Mouse (Mus musculus) neural tube, embryonic 14.5 days (tissue): Measurements from ENCODE around the gene Fbf1. TPM values are rescaled to one million over a fixed set of nuclear protein-coding genes. Genes with fewer than 3 reads are reported as not detected.

Experiments
- ATAC-seq: fragments of 200-750 bp; cut with Nextera tagmentation; 2 replicates; pipeline ENCODE4 v1.8.0; 2017; ENCODE audit warnings: low read depth, mild to moderate bottlenecking, moderate TSS enrichment, moderate library complexity
- H3K27ac ChIP-seq: fragments of 300-500 bp; sonication (generic); 2 replicates; pipeline ENCODE4 v1.5.1; 2014; ENCODE audit warnings: low read depth, mild to moderate bottlenecking, control low read depth, low read length, moderate library complexity, mixed read lengths
- H3K27me3 ChIP-seq: fragments of 300-500 bp; sonication (generic); 2 replicates; pipeline ENCODE4 v1.6.1; 2014; ENCODE audit warnings: low read length; ENCODE audit not compliant: control insufficient read depth, insufficient read depth
- H3K36me3 ChIP-seq: fragments of 300-500 bp; sonication (generic); 2 replicates; pipeline ENCODE4 v1.6.1; 2014; ENCODE audit warnings: low read length, mixed read lengths; ENCODE audit not compliant: control insufficient read depth, insufficient read depth
- H3K4me1 ChIP-seq: fragments of 300-500 bp; sonication (generic); 2 replicates; pipeline ENCODE4 v1.6.1; 2014; ENCODE audit warnings: low read length; ENCODE audit not compliant: control insufficient read depth, insufficient read depth
- H3K4me2 ChIP-seq: fragments of 300-500 bp; sonication (generic); 2 replicates; pipeline ENCODE4 v1.6.1; 2014; ENCODE audit warnings: mild to moderate bottlenecking, low read depth, low read length, control low read depth
- H3K4me3 ChIP-seq: fragments of 300-500 bp; sonication (generic); 2 replicates; pipeline ENCODE4 v1.5.1; 2014; ENCODE audit warnings: low read depth, low read length, control low read depth, mixed read lengths
- H3K9ac ChIP-seq: fragments of 300-500 bp; sonication (generic); replicated peaks from 2 replicates; pipeline ENCODE4 v1.6.1; 2014; ENCODE audit warnings: low read depth, mild to moderate bottlenecking, control low read depth, low read length, mixed read lengths
- H3K9me3 ChIP-seq: fragments of 300-500 bp; sonication (generic); 2 replicates; pipeline ENCODE4 v1.6.1; 2016; ENCODE audit warnings: low read length; ENCODE audit not compliant: control insufficient read depth
- WGBS: fragments of 180-500 bp; shearing (Covaris S2); extraction: QIAGEN DNeasy Blood & Tissue Kit; methylation state at CpG from one replicate; pipeline ENCODE4 v1.1.7; 2014; 5-methylcytosine and 5-hydroxymethylcytosine counted together
- polyA plus RNA-seq: library from polyadenylated mRNA; unstranded; fragments of >200 nt; fragmentation: Nextera tagmentation; extraction: Ambion mirVana; gene quantifications from 2 replicates; pipeline ENCODE4 v1.2.1, GENCODE M21; 2014

Gene Fbf1
- polyA plus RNA-seq, 1 experiment from 2014 or later, result 42.2 TPM

DNA sequence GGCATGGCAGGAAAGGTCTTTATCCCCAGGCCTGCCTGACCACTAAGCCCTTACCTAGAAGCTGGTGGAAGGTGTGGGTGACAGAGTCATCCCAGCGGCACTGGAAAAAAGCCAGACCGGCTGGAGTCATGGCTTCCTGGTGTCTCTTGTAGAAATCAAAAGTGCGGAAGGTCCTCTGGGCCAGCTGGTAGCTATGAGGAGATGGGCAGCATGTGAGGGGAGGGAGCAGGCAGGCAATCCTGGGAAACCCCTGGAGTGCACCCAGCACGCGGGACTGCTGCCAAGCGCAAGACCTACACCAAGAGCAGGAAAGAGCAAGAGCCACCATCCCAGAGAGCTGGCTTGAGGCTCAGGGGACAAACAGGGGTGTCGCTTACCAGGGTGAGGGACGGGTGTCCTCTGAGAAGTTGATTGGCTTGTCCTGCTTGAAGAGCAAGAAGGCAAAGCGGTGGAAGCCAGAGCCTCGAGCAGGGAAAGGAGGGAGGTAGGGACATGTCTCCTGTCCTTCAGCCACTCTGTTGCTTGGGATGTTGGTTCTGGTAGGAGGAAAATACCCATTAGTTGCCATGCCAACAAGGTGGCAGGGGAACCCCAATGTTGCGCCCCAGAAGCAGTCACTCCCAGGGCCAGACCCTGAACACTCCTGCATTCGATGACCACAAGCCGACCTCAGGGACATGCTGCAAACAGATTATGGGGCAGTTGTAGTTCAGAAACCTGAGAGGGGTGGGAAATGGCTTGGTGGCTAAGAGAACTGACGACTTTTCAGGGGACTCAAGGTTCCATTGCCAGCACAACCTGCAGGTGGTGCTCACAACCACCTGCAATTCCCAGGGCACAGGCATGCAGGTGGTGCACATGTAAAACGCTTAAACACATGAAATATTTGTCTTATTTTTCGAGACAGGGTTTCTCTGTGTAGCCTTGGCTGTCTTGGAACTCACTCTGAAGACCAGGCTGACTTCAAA is 35.3 kb downstream of the Fbf1 start:
- H3K4me1 ChIP-seq, result peaks cover 20% of the 10 kb centered on the region; the same call in 1 of the 2 replicates
- H3K9me3 ChIP-seq, result no peaks in the 10 kb centered on the region
- no peak overlapping the region for H3K4me2 ChIP-seq
- ATAC-seq, result no peak
- H3K36me3 ChIP-seq, result peaks cover 21% of the 10 kb centered on the region; the same call in 1 of the 2 replicates
- no peak overlapping the region for H3K27ac ChIP-seq
- 87% methylated on average over 16 of the region's 16 CpGs for WGBS
- H3K9ac ChIP-seq, result no peak overlapping the region
- H3K4me3 ChIP-seq, result no peak overlapping the region
- H3K27me3 ChIP-seq, result no peaks in the 10 kb centered on the region

DNA sequence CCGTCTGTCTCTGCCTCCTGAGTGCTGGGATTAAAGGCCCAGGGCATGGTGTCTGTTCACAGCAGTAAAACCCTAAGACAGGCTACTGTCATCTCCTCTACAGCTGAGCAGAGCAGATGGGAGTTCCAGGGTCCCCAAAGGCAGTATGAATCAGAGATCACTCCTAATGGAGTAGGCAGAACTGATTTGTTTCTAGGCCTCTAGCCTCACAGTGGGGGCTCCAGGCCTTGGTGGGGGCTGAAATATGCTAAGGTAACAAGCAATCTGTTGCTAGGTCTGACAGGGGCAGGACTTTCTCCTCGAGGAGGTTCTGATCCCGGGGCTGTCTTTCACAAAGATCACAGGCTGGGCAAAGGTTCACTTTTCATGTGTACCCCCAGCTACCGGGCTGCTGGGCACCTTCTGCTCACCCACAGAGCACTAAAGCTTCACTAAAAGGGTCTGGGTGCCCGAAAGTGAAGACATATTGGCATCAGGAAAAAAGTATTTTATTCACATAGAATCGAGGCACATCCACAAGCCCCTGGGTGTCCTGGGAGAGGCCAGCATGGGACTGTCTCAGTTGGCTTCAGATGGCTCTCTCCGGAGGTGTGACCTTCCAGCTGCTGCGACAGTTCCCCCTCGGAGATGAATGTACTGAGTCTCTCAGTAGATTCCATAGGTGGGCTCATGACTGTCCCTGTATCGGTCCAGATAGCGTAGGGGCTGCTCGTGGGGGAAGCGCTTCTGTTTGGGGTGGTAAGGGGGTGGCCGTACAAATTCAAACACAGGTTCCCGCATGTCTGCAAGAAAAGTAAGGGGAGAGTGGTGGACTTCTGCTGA is 36.4 kb downstream of the Fbf1 start:
- H3K4me2 ChIP-seq, result peak overlapping the region; percentile 78
- ATAC-seq, result no peak
- no peaks in the 10 kb centered on the region for H3K9me3 ChIP-seq
- H3K27ac ChIP-seq, result peak overlapping the region; percentile 90
- H3K27me3 ChIP-seq, result no peaks in the 10 kb centered on the region
- WGBS, result 85% methylated on average over 15 of the region's 15 CpGs
- peak overlapping the region; percentile 54; the same call in 1 of the 2 replicates for H3K4me3 ChIP-seq
- peaks cover 21% of the 10 kb centered on the region; the same call in 1 of the 2 replicates for H3K36me3 ChIP-seq
- H3K4me1 ChIP-seq, result peaks cover 18% of the 10 kb centered on the region; the same call in 1 of the 2 replicates
- peak overlapping the region; percentile 74; the same call in 1 of the 2 replicates for H3K9ac ChIP-seq

DNA sequence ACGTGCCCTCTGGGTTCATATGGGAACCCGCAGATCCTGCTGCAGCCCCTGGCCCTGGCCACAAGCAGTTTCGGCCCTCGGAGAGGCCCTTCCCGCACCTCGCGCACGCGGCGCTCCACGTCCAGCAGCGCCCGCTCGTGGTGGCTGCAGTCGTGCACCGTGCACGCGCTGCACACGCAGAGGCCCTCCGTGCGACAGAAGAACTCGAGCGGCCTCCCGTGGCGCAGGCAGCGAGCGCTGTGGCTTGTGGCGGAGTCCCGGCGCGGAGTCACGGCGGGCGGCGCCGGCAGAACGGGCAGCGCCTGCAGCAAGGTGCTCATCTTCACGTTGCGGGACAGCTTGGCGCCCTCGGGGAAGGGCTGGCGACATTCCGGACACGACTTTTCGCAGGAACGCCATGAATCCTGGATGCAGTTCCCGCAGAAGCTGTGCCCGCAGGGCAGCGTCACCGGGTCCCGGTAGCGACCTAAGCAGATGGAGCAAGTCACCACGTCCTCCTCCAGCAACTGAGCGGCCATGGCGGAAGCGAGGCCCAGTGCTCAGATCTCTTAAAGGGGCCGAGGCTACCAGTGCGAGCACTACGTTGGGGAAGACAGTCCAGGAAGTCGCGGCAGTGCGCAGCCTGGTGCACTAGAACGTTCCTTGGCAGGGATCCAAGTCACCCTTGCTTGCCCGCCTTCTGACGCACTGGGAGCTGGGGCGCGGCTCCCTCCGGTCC is 37.3 kb downstream of the Fbf1 start, which contains the start of gene Trim65:
TSS of gene Trim65 (minus strand) at position 641 of the 718 bp plus-strand sequence.
- peaks cover 18% of the 10 kb centered on the region; the same call in 1 of the 2 replicates for H3K4me1 ChIP-seq
- peak within 1 kb of the TSS; percentile 54 for H3K4me3 ChIP-seq
- H3K9me3 ChIP-seq, result no peaks in the 10 kb centered on the region
- H3K27ac ChIP-seq, result peak within 1 kb of the TSS; percentile 90
- H3K9ac ChIP-seq, result peak within 1 kb of the TSS; percentile 74
- H3K4me2 ChIP-seq, result peak within 1 kb of the TSS; percentile 78
- WGBS, result 1% methylated on average over 68 of the region's 69 CpGs
- peaks cover 21% of the 10 kb centered on the region; the same call in 1 of the 2 replicates for H3K36me3 ChIP-seq
- no peaks in the 10 kb centered on the region for H3K27me3 ChIP-seq
- peak; percentile 88 for ATAC-seq

DNA sequence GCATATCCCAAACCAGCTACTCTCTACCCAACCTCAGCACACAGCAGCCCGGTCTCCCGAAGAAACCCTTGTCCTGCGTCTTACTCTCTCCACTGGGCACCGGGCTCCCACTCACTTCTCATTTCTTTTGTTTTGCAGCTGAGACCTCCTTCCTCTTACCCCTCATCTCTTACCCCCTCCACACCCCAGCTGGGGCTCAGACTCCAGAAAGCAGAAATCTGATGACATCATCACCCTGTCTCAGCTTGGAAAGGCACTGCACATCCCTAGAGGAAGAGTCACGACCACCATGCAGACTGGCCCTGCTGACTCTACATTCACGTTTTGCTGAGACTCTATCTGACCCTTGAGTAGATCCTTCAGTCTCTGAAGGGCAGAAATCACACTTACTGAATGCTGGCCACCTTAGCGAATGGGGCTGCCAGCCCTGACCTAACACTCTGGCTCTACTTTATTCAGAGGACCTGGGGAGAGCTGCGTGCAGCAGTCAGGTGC is 37.9 kb downstream of the Fbf1 start:
- Histone ChIP-seq H3K9me3 (no peaks in the 10 kb centered on the region), H3K4me1 (peaks cover 18% of the 10 kb centered on the region; the same call in 1 of the 2 replicates), H3K9ac (peak overlapping the region; percentile 74), H3K36me3 (peaks cover 23% of the 10 kb centered on the region; the same call in 1 of the 2 replicates), H3K27me3 (no peaks in the 10 kb centered on the region), H3K4me2 (peak overlapping the region; percentile 78), H3K4me3 (peak overlapping the region; percentile 54), H3K27ac (peak overlapping the region; percentile 90)
- peak; percentile 31; the same call in 1 of the 2 replicates for ATAC-seq
- 34% methylated on average over 8 of the region's 8 CpGs for WGBS

DNA sequence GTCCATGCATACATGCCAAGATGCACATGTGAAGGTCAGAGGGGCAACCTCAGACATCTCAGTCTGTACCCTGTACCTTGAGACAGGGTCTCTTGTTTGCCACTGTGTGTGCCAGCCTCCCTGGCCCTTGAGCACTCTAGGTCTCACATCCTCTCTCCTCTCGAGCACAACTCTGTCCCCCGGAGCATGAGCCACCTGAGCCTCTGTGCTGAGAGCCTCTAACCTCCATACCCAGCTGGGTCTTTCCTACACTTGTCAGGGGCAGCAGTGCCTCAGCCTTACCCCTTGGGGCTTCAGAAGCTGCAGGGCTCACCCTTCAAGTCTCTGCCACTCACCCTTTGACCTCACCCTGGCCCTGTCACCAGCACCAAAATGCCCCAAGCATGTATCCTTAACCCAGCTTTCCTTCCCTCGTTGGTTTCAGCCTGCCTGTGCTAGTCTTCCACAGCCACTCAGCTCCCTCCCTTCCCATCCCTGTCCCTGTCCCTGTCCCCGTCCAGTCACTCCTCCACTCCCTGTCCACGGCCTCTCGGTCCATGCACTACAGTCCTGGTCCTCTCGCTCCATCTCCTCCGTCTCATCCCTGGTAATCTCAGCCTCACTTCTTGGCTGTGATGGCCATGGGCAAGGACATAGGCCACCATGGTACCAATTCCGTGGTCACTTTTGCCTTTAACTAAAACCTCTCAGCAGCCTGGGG is 38.7 kb downstream of the Fbf1 start:
- Histone ChIP-seq H3K27me3 (no peaks in the 10 kb centered on the region), H3K27ac (no peak overlapping the region), H3K4me2 (no peak overlapping the region), H3K9me3 (no peaks in the 10 kb centered on the region), H3K4me3 (no peak overlapping the region), H3K9ac (no peak overlapping the region), H3K4me1 (peaks cover 18% of the 10 kb centered on the region; the same call in 1 of the 2 replicates), H3K36me3 (peaks cover 15% of the 10 kb centered on the region; the same call in 1 of the 2 replicates)
- 78% methylated on average over 9 of the region's 9 CpGs for WGBS
- no peak for ATAC-seq

DNA sequence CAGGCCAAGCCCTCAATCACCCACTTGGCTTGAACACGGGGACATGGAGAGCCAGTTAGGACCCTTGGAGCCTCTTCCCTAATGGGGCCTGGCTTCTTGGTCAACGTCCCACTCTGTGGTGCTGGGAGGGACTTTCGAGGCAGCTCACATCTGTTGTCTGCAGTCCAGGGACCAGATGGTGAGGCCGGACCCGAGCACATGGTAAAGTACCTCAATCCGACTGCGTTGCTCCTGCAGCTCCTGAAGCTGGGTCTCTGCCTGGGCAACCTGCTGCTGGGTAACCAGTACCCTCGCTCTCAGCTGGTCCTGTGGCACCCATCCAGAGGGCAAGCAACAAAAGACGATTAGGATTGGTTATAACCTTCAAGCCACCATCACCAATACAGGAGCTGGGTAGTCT is 40.0 kb downstream of the Fbf1 start:
- H3K4me2 ChIP-seq, result no peak overlapping the region
- H3K4me1 ChIP-seq, result peaks cover 18% of the 10 kb centered on the region; the same call in 1 of the 2 replicates
- no peaks in the 10 kb centered on the region for H3K9me3 ChIP-seq
- no peak overlapping the region for H3K4me3 ChIP-seq
- 55% methylated on average over 9 of the region's 9 CpGs for WGBS
- no peaks in the 10 kb centered on the region for H3K27me3 ChIP-seq
- no peak for ATAC-seq
- no peak overlapping the region for H3K27ac ChIP-seq
- H3K36me3 ChIP-seq, result peaks cover 9% of the 10 kb centered on the region; the same call in 1 of the 2 replicates
- H3K9ac ChIP-seq, result no peak overlapping the region

DNA sequence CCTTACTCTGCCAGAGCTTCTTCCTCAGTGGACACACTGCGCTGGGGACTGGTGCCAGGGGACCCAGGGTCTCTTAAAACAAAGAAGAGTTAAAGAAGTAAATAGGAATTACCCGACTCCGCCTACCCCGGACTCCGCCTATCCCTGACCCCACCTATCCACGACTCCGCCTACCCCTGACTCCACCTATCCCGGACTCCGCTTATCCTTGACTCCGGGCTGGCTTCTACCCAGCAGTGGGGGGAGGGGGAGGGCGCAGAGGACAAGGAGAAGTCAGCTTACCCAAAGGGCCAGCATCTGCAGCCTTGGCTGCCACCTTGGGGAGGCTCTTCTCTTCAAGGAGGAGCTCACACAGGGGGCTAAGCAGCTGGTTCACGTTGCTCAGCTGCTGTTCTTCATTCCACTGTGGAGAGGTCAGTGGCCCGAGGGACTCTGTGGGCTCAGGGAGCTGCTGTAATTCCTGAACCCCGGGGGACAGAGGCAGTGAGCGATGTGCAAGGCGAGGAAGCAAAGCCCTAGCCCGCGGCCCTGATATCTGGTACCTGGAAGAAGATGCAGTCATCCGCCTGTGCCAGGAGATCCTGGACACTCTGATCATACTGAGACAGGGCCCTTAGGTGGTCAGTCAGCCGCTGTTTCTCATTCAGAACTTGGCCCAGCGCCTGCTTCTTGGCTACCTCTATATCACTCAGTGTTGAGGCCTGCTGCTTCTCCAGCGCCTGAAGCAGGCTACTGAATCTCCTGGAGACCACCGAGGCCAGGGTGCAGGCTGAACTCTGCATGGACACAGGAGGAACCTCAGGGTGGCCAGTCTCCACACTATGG is 40.6 kb downstream of the Fbf1 start, which contains the start of gene Trim47:
TSS of gene Trim47 (minus strand) at position 55 of the 825 bp plus-strand sequence.
- peaks cover 18% of the 10 kb centered on the region; the same call in 1 of the 2 replicates for H3K4me1 ChIP-seq
- H3K27ac ChIP-seq, result no peak within 1 kb of the TSS
- H3K9ac ChIP-seq, result no peak within 1 kb of the TSS
- peaks cover 5% of the 10 kb centered on the region; the same call in 1 of the 2 replicates for H3K36me3 ChIP-seq
- no peaks in the 10 kb centered on the region for H3K9me3 ChIP-seq
- H3K4me2 ChIP-seq, result peak within 1 kb of the TSS; percentile 12; the same call in 1 of the 2 replicates
- H3K27me3 ChIP-seq, result no peaks in the 10 kb centered on the region
- H3K4me3 ChIP-seq, result no peak within 1 kb of the TSS
- 27% methylated on average over 22 of the region's 23 CpGs for WGBS
- no peak for ATAC-seq
